Mouse (Mus musculus) stomach, embryonic 14.5 days (tissue): Measurements from ENCODE around the gene Pxn. TPM values are rescaled to one million over a fixed set of nuclear protein-coding genes. Genes with fewer than 3 reads are reported as not detected.

Experiments used
- ATAC-seq: fragments of 200-750 bp; cut with Nextera tagmentation; 2 replicates; pipeline ENCODE4 v1.8.0; 2017; ENCODE audit warnings: low read depth, moderate TSS enrichment; ENCODE audit not compliant: insufficient number of reproducible peaks, insufficient read depth, low FRiP score
- H3K27ac ChIP-seq: fragments of 300-500 bp; sonication (generic); 2 replicates; pipeline ENCODE4 v1.5.1; 2014; ENCODE audit warnings: mild to moderate bottlenecking, low read length, moderate library complexity, mixed read lengths
- H3K27me3 ChIP-seq: fragments of 300-500 bp; sonication (generic); 2 replicates; pipeline ENCODE4 v1.6.1; 2014; ENCODE audit warnings: low read length, control low read depth, mixed read lengths; ENCODE audit not compliant: control insufficient read depth, insufficient read depth
- H3K36me3 ChIP-seq: fragments of 300-500 bp; sonication (generic); 2 replicates; pipeline ENCODE4 v1.6.1; 2014; ENCODE audit warnings: mild to moderate bottlenecking, control low read depth, low read length, moderate library complexity, mixed read lengths; ENCODE audit not compliant: control insufficient read depth, insufficient read depth
- H3K4me1 ChIP-seq: fragments of 300-500 bp; sonication (generic); 2 replicates; pipeline ENCODE4 v1.6.1; 2014; ENCODE audit warnings: low read length, control low read depth, mixed read lengths; ENCODE audit not compliant: control insufficient read depth, insufficient read depth
- H3K4me2 ChIP-seq: fragments of 300-500 bp; sonication (generic); replicated peaks from 2 replicates; pipeline ENCODE4 v1.6.1; 2014; ENCODE audit warnings: low read depth, low read length, control low read depth
- H3K4me3 ChIP-seq: fragments of 300-500 bp; sonication (generic); 2 replicates; pipeline ENCODE4 v1.5.1; 2014; ENCODE audit warnings: low read depth, low read length, control low read depth
- H3K9ac ChIP-seq: fragments of 300-500 bp; sonication (generic); replicated peaks from 2 replicates; pipeline ENCODE4 v1.6.1; 2014; ENCODE audit warnings: low read depth, mild to moderate bottlenecking, control low read depth, low read length, moderate library complexity, mixed read lengths
- H3K9me3 ChIP-seq: fragments of 300-500 bp; sonication (generic); 2 replicates; pipeline ENCODE4 v1.6.1; 2016; ENCODE audit warnings: low read depth, low read length, control low read depth; ENCODE audit not compliant: control insufficient read depth
- WGBS: fragments of 180-500 bp; shearing (Covaris S2); extraction: QIAGEN DNeasy Blood & Tissue Kit; methylation state at CpG from one replicate; pipeline ENCODE4 v1.1.7; 2014; 5-methylcytosine and 5-hydroxymethylcytosine counted together
- microRNA-seq: library from miRNA; unstranded; fragments of <30 nt; microRNA quantifications from one replicate; pipeline ENCODE4, GENCODE M21; 2016
- polyA plus RNA-seq: library from polyadenylated mRNA; unstranded; fragments of >200 nt; fragmentation: Nextera tagmentation; extraction: Ambion mirVana; gene quantifications from 2 replicates; pipeline ENCODE4 v1.2.1, GENCODE M21; 2014

Gene Pxn
- polyA plus RNA-seq, 1 experiment from 2014 or later = 15.9 TPM

- peaks cover 85% of the 10 kb centered on the region for H3K36me3 ChIP-seq
- H3K4me1 ChIP-seq = no peaks in the 10 kb centered on the region
- no peak for ATAC-seq
- no peaks in the 10 kb centered on the region for H3K27me3 ChIP-seq
- peaks cover 6% of the 10 kb centered on the region; the same call in 1 of the 2 replicates for H3K9me3 ChIP-seq
- WGBS = 92% methylated on average over 15 of the region's 15 CpGs
- H3K9ac ChIP-seq = no peak overlapping the region
- H3K27ac ChIP-seq = no peak overlapping the region
- H3K4me2 ChIP-seq = no peak overlapping the region
- H3K4me3 ChIP-seq = no peak overlapping the region
Measured at GRCm38 (mm10) chr5:115586166-115586565, 79.7 kb downstream of the Pxn start.

- no peaks in the 10 kb centered on the region for H3K27me3 ChIP-seq
- WGBS = 86% methylated on average over 2 of the region's 2 CpGs
- H3K4me2 ChIP-seq = no peak overlapping the region
- peaks cover 6% of the 10 kb centered on the region; the same call in 1 of the 2 replicates for H3K9me3 ChIP-seq
- no peak overlapping the region for H3K9ac ChIP-seq
- no peaks in the 10 kb centered on the region for H3K4me1 ChIP-seq
- H3K4me3 ChIP-seq = no peak overlapping the region
- H3K27ac ChIP-seq = no peak overlapping the region
- H3K36me3 ChIP-seq = peaks cover 85% of the 10 kb centered on the region
- ATAC-seq = no peak
Measured at GRCm38 (mm10) chr5:115586780-115587179, 80.3 kb downstream of the Pxn start.

GRCm38 (mm10) chr5:115591028-115591427 lies 84.6 kb downstream of the Pxn start:
- H3K9me3 ChIP-seq = no peaks in the 10 kb centered on the region
- no peak for ATAC-seq
- H3K36me3 ChIP-seq = peaks cover 84% of the 10 kb centered on the region
- no peaks in the 10 kb centered on the region for H3K4me1 ChIP-seq
- no peak overlapping the region for H3K4me2 ChIP-seq
- H3K27me3 ChIP-seq = no peaks in the 10 kb centered on the region
- no peak overlapping the region for H3K4me3 ChIP-seq
- H3K27ac ChIP-seq = no peak overlapping the region
- H3K9ac ChIP-seq = no peak overlapping the region
- 83% methylated on average over 11 of the region's 11 CpGs for WGBS

GRCm38 (mm10) chr5:115591506-115591905 lies 85.0 kb downstream of the Pxn start:
- no peaks in the 10 kb centered on the region for H3K4me1 ChIP-seq
- peaks cover 83% of the 10 kb centered on the region for H3K36me3 ChIP-seq
- H3K4me2 ChIP-seq = no peak overlapping the region
- no peaks in the 10 kb centered on the region for H3K27me3 ChIP-seq
- no peak for ATAC-seq
- H3K9ac ChIP-seq = no peak overlapping the region
- WGBS = 91% methylated on average over 2 of the region's 2 CpGs
- no peaks in the 10 kb centered on the region for H3K9me3 ChIP-seq
- H3K27ac ChIP-seq = no peak overlapping the region
- no peak overlapping the region for H3K4me3 ChIP-seq

DNA sequence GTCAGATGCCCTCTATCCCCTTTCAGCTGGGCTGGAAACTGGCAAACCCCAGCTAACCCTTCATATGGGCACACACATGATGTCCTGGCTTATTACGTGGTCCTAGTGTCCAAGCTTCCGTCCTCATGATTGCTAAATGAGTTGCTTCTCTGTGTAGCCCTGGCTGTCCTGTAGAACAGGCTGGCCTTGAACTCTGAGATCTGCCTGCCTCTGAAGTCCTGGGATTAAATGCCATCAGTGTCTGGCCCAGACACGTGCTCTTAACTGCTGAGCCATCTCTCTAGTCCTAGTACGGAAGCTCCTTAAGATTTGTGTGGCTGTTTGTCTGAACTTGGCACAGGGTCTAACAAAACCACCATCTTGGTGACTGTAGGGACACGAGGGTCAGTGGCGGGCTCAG lies 97.1 kb downstream of the Pxn start:
- Histone ChIP-seq H3K4me3 (no peak overlapping the region), H3K4me2 (no peak overlapping the region), H3K27ac (no peak overlapping the region), H3K9ac (no peak overlapping the region), H3K4me1 (no peaks in the 10 kb centered on the region), H3K27me3 (no peaks in the 10 kb centered on the region), H3K36me3 (peaks cover 61% of the 10 kb centered on the region), H3K9me3 (no peaks in the 10 kb centered on the region)
- WGBS = 95% methylated on average over 6 of the region's 6 CpGs
- ATAC-seq = no peak

Small RNA genes lying within 50 kb of the gene (microRNA-seq; reads per million reads assigned to microRNA genes)
- gene Mir7029 = not detected

Other genes starting within 250 kb of the Pxn start
- 62.6 and 66.5 TPM in 2 replicates for gene Rnf10, start 233.8 kb upstream of the Pxn start, polyA plus RNA-seq
- 40.0 and 45.4 TPM in 2 replicates for gene Coq5, start 227.0 kb upstream of the Pxn start, polyA plus RNA-seq
- 1,629 and 1,647 TPM in 2 replicates for gene Dynll1, start 205.7 kb upstream of the Pxn start, polyA plus RNA-seq
- gene Srsf9, start 179.5 kb upstream of the Pxn start, polyA plus RNA-seq = 218 and 229 TPM in 2 replicates
- gene Gatc, start 165.5 kb upstream of the Pxn start, polyA plus RNA-seq = 36.0 and 37.0 TPM in 2 replicates
- gene Triap1, start 165.5 kb upstream of the Pxn start, polyA plus RNA-seq = 61.3 and 63.8 TPM in 2 replicates
- 898 and 932 TPM in 2 replicates for gene Cox6a1, start 157.7 kb upstream of the Pxn start, polyA plus RNA-seq
- gene Msi1, start 77.1 kb upstream of the Pxn start, polyA plus RNA-seq = 15.7 and 17.2 TPM in 2 replicates
- 16.7 and 20.2 TPM in 2 replicates for gene Pla2g1b, start 40.4 kb upstream of the Pxn start, polyA plus RNA-seq
- 20.9 and 23.5 TPM in 2 replicates for gene Sirt4, start 22.0 kb upstream of the Pxn start, polyA plus RNA-seq
- 1,866 and 1,880 TPM in 2 replicates for gene Rplp0, start 52.8 kb downstream of the Pxn start, polyA plus RNA-seq
- gene Gcn1l1, start 58.6 kb downstream of the Pxn start, polyA plus RNA-seq = 42.3 TPM in 2 replicates
- 12.7 and 14.7 TPM in 2 replicates for gene Rab35, start 125.2 kb downstream of the Pxn start, polyA plus RNA-seq
- gene Bicdl1, start 224.9 kb downstream of the Pxn start, polyA plus RNA-seq = 10.4 and 11.6 TPM in 2 replicates